Mouse (Mus musculus): ENCODE results near the gene Ndc80.

- TF ChIP-seq CTCF (IDR thresholded peaks at IDR 0.05; ENCODE audit: low read depth, low read length) (no peak), POLR2A (IDR thresholded peaks at IDR 0.05; ENCODE audit: insufficient read depth, low read length) (no peak)
Measured at GRCm38 (mm10) chr17:71476346-71477020, 50.2 kb downstream of the Ndc80 start.
